Mouse (Mus musculus) small intestine, adult 2 months (tissue): ENCODE measurements around the gene Atxn7. TPM values are rescaled to one million over a fixed set of nuclear protein-coding genes. Genes with fewer than 3 reads are reported as not detected.

Source experiments
- H3K27ac ChIP-seq: fragments of 200-500 bp; 2 replicates; pipeline ENCODE4 v1.5.1; 2012; ENCODE audit warnings: low read depth, low read length, control low read depth, inconsistent platforms; ENCODE audit not compliant: insufficient read depth
- H3K27me3 ChIP-seq: fragments of 200-500 bp; 2 replicates; pipeline ENCODE4 v1.6.1; 2012; ENCODE audit warnings: mild to moderate bottlenecking, moderate library complexity, low read length, inconsistent platforms; ENCODE audit not compliant: control insufficient read depth, insufficient read depth
- H3K36me3 ChIP-seq: fragments of 200-500 bp; 2 replicates; pipeline ENCODE4 v1.6.1; 2012; ENCODE audit warnings: mild to moderate bottlenecking, low read length, control low read depth, inconsistent platforms; ENCODE audit not compliant: control insufficient read depth, insufficient read depth
- H3K4me1 ChIP-seq: fragments of 200-500 bp; 2 replicates; pipeline ENCODE4 v1.6.1; 2012; ENCODE audit warnings: low read length, inconsistent platforms, mixed read lengths; ENCODE audit not compliant: control insufficient read depth, insufficient read depth, insufficient read length
- H3K4me3 ChIP-seq: fragments of 200-500 bp; 2 replicates; pipeline ENCODE4 v1.5.1; 2012; ENCODE audit warnings: low read depth, mild to moderate bottlenecking, control low read depth, inconsistent platforms, low read length, moderate library complexity
- CTCF ChIP-seq: fragments of 200-500 bp; IDR thresholded peaks from 2 replicates; pipeline ENCODE4 v1.5.1; 2012; ENCODE audit warnings: low read depth, mild to moderate bottlenecking, control low read depth, inconsistent platforms, low read length, moderate library complexity, mixed read lengths; ENCODE audit not compliant: insufficient replicate concordance, insufficient read length; ENCODE audit errors: extremely low read depth
- POLR2A ChIP-seq: fragments of 200-500 bp; IDR thresholded peaks from 2 replicates; pipeline ENCODE4 v1.6.1; 2012; ENCODE audit warnings: low read depth, mild to moderate bottlenecking, control low read depth, inconsistent platforms, low read length, moderate library complexity
- WGBS: fragments of 180-500 bp; shearing (Covaris S2); methylation state at CpG from one replicate; pipeline ENCODE4 v1.1.7; 2018; 5-methylcytosine and 5-hydroxymethylcytosine counted together
- polyA plus RNA-seq: library from polyadenylated mRNA; depleted of rRNA; stranded (reverse); fragments of >200 nt; gene quantifications from 2 replicates; pipeline ENCODE4 v1.2.3, GENCODE M21; 2012; rRNA removed

Atxn7 gene
- polyA plus RNA-seq: 11.9 and 30.8 TPM in 2 replicates

DNA sequence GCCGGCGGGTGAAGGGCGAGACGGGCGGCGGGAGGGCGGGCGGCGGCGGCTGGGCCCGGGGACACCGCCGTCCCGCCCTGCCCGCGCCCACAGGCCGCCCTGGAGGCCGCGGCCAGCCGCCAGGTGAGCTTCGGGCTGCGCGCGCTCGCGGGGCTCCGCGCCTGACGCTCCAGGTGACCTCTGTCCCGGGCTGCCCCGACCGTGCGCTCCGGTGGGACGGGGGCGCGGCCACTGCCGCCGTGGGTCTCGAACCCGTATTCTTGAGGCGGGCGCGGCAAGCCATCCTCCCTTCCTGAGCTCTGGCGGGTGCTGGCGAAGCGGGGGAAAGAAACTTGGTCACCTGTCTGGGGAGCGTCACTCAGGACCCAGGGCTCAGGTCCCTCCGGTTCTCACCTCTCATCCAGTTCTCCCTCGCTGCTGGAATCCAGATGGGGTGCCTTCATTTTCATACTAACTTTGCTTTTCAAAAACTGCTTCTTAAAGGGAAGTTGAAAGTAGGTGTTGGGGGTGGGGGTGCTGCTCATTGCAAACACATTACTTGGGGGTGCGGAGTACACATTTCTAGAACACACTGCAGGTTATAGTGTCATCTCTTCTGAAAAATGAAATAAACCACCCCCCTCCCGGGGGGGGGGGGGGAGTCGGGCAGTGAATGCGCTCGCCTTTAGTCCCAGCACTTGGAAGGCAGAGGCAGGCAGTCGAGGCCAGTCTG, at the start of gene Atxn7, which contains the start of gene Thoc7:
TSS of gene Atxn7 (plus strand) at position 40 of the 712 bp plus-strand sequence.
TSS of gene Thoc7 (minus strand) at position 452 of the 712 bp plus-strand sequence.
- no peaks in the 10 kb centered on the region for H3K27me3 ChIP-seq
- H3K36me3 ChIP-seq: no peaks in the 10 kb centered on the region
- H3K4me3 ChIP-seq: peak within 1 kb of the TSS; percentile 68
- TF ChIP-seq POLR2A: peak; percentile 65
- no peak for TF ChIP-seq CTCF
- H3K4me1 ChIP-seq: peaks cover 10% of the 10 kb centered on the region; the same call in 1 of the 2 replicates
- H3K27ac ChIP-seq: peak within 1 kb of the TSS; percentile 96
- WGBS: 2% methylated on average over 56 of the region's 56 CpGs

DNA sequence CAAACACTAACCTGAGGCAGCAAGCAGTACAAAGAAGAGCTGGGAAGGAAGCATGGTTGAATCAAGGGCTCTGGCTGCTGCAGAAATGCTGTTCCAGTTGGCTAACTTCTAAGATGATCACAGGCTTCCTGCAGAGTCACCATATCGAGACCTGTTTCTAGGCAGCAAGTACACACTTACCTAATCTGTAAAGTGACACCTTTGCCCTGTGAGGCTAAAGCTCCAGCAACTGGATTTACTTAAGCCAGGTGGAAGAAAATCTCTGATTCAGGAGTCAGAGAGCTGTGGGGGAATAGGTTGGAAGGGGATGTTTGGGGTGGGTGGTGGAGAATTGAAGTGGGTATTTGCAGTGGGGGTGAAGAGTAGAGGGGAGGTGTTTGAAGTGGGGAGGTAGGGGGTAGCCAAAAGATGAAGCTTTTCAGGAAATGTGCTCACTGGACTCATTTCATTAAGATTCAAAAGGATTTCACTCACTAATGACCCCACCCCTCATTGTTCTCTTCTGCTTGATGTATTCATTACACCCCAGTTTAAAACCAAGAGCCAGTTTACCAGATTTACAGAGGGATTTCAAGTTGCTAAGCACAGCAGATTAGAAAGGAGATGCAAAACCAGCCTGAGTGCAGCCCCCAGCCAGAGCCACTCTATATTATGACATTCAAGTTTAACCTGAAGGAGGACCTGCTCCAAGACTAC, 46.7 kb upstream of the Atxn7 start, which contains the start of gene Gm281:
TSS of gene Gm281 (minus strand) at position 92 of the 696 bp plus-strand sequence.
- H3K36me3 ChIP-seq: no peaks in the 10 kb centered on the region
- H3K27me3 ChIP-seq: no peaks in the 10 kb centered on the region
- H3K4me1 ChIP-seq: no peaks in the 10 kb centered on the region
- TF ChIP-seq CTCF: no peak
- no peak for TF ChIP-seq POLR2A
- WGBS: 20% methylated on average over 1 of the region's 1 CpGs
- no peak within 1 kb of the TSS for H3K4me3 ChIP-seq
- no peak within 1 kb of the TSS for H3K27ac ChIP-seq

DNA sequence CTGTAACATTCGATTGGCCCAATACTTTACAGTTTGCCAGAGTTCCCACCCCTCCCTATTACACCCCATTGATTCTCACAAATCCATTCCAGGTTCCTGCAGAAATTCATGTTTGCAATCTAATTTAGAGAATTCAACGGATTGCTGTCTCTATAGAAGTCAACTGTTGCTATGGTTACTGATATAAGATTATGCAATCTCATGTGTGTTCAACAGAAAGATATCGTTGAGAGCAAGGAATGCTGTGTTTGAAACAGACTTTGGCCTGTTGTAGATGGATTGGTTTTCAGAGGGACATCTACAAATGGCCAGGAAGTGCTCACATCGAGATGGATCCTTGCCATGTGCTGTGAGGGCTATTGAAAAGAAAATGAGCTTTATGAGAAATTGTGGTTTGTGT, 46.0 kb upstream of the Atxn7 start:
- Histone ChIP-seq H3K4me1 (no peaks in the 10 kb centered on the region), H3K27me3 (no peaks in the 10 kb centered on the region), H3K36me3 (no peaks in the 10 kb centered on the region), H3K27ac (no peak overlapping the region), H3K4me3 (no peak overlapping the region)
- TF ChIP-seq CTCF (no peak), POLR2A (no peak)
- 26% methylated on average over 4 of the region's 4 CpGs for WGBS

DNA sequence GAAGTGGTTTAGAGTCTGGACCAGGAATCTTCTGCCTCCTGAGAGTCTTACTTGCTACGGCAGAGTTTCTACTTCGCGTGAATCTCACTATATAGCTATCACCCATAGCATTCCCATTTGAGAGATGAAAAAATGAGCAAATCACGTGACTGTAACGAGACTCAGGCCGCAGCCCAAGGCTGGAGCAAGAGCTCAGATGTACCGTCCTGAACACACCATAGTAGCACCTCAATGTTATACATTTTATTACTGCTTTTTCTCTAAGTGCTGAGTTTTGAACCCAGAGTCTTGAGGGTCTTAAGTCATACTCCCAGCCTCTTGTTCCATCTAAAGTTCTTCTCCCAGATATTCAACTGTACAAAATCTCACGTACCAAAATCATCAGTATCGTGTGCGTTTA, 44.0 kb upstream of the Atxn7 start:
- 86% methylated on average over 10 of the region's 10 CpGs for WGBS
- Histone ChIP-seq H3K27ac (no peak overlapping the region), H3K27me3 (no peaks in the 10 kb centered on the region), H3K36me3 (no peaks in the 10 kb centered on the region), H3K4me3 (no peak overlapping the region), H3K4me1 (no peaks in the 10 kb centered on the region)
- TF ChIP-seq POLR2A: no peak
- TF ChIP-seq CTCF: no peak

DNA sequence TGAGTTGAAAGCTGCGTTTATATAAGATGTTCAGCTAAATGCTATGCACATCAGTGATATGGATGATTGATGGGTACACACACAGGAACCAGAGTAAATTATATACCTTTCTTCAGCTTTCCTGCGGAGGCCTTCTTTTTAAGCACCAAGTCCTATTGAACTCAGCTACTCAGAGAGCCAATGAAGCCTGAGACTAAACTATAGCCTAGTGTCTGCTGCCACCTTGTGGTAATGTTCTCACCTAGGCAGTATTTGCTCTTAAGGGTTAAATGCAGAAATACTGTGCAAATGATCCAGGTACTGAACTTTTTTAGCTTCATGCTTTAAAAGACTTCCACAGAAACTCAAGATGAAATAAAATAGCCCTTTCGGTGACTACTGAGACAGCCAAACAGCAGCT, 43.6 kb upstream of the Atxn7 start:
- Histone ChIP-seq H3K27ac (no peak overlapping the region), H3K27me3 (no peaks in the 10 kb centered on the region), H3K4me1 (no peaks in the 10 kb centered on the region), H3K36me3 (no peaks in the 10 kb centered on the region), H3K4me3 (no peak overlapping the region)
- TF ChIP-seq POLR2A (no peak), CTCF (peak; percentile 33; the same call in 1 of the 2 replicates)
- WGBS: 32% methylated on average over 3 of the region's 3 CpGs

- H3K4me3 ChIP-seq: peak overlapping the region; percentile 49
- no peak for TF ChIP-seq CTCF
- TF ChIP-seq POLR2A: no peak
- H3K27me3 ChIP-seq: no peaks in the 10 kb centered on the region
- peaks cover 4% of the 10 kb centered on the region; the same call in 1 of the 2 replicates for H3K4me1 ChIP-seq
- WGBS: 47% methylated on average over 31 of the region's 31 CpGs
- no peaks in the 10 kb centered on the region for H3K36me3 ChIP-seq
- H3K27ac ChIP-seq: no peak overlapping the region
Measured at GRCm38 (mm10) chr14:13933290-13934051, 27.8 kb upstream of the Atxn7 start.
